ENCODE assay signal across 37 mouse cellular contexts in genomic region chr11:58815676-58816075, GRCm38 (mm10). TPM values are rescaled to one million over a fixed set of nuclear protein-coding genes. Genes with fewer than 3 reads are reported as not detected.
"Had no signal": no experiment of that assay in that cellular context is flagged by ENCODE, and none has a peak within 500 bp of the region (broad histone marks: within the 10 kb centered on the region; RNA-seq: fewer than 3 reads in every experiment).

No protein-coding gene starts in this region.

- H3K27ac ChIP-seq: embryonic facial prominence, embryonic 10.5 days; embryonic facial prominence, embryonic 12.5 days; embryonic facial prominence, embryonic 13.5 days; embryonic facial prominence, embryonic 15.5 days; forebrain, embryonic 10.5 days; forebrain, embryonic 13.5 days; forebrain, embryonic 15.5 days; gastrocnemius, adult 2 months; heart, adult 2 months; heart, embryonic 10.5 days had no signal

- ATAC-seq: forebrain, embryonic 13.5 days; forebrain, embryonic 14.5 days; forebrain, embryonic 15.5 days; forebrain, embryonic 16.5 days; forebrain, postnatal 0 days had no signal

- H3K4me1 ChIP-seq: embryonic facial prominence, embryonic 10.5 days; embryonic facial prominence, embryonic 12.5 days; embryonic facial prominence, embryonic 13.5 days; embryonic facial prominence, embryonic 15.5 days; forebrain, embryonic 10.5 days; forebrain, embryonic 13.5 days; forebrain, embryonic 15.5 days; heart, embryonic 10.5 days had no signal

- H3K9ac ChIP-seq: embryonic facial prominence, embryonic 12.5 days; embryonic facial prominence, embryonic 13.5 days; embryonic facial prominence, embryonic 15.5 days; forebrain, embryonic 13.5 days; forebrain, embryonic 15.5 days; forebrain, postnatal 0 days had no signal

- H3K4me3 ChIP-seq: embryonic facial prominence, embryonic 10.5 days; embryonic facial prominence, embryonic 12.5 days; embryonic facial prominence, embryonic 13.5 days; embryonic facial prominence, embryonic 15.5 days; erythroblast, embryonic 14.5 days; forebrain, embryonic 10.5 days; forebrain, embryonic 13.5 days; forebrain, embryonic 15.5 days; gastrocnemius, adult 2 months; heart, adult 2 months; heart, embryonic 10.5 days had no signal

- H3K4me2 ChIP-seq: embryonic facial prominence, embryonic 12.5 days; embryonic facial prominence, embryonic 13.5 days; embryonic facial prominence, embryonic 15.5 days; forebrain, embryonic 13.5 days; forebrain, embryonic 15.5 days; heart, embryonic 11.5 days had no signal

- H3K36me3 ChIP-seq: embryonic facial prominence, embryonic 10.5 days; embryonic facial prominence, embryonic 12.5 days; embryonic facial prominence, embryonic 13.5 days; embryonic facial prominence, embryonic 15.5 days; forebrain, embryonic 10.5 days; forebrain, embryonic 15.5 days; heart, embryonic 10.5 days had no signal

- DNase-seq: cerebellum, adult 9-11 months; cerebellum, postnatal 10 days; cerebellum, postnatal 14 days; cerebellum, postnatal 25 days; cerebellum, postnatal 36 days; embryo, embryonic 11 days; gastrocnemius, adult 2 months; gastrocnemius, postnatal 10 days; gastrocnemius, postnatal 14 days; gastrocnemius, postnatal 25 days; gastrocnemius, postnatal 36 days; heart, adult 2 months had no signal

- H3K9me3 ChIP-seq: embryonic facial prominence, embryonic 10.5 days; embryonic facial prominence, embryonic 12.5 days; embryonic facial prominence, embryonic 13.5 days; embryonic facial prominence, embryonic 15.5 days; forebrain, embryonic 10.5 days; forebrain, embryonic 13.5 days; forebrain, embryonic 15.5 days; heart, embryonic 10.5 days had no signal

- H3K27me3 ChIP-seq: embryonic facial prominence, embryonic 12.5 days; embryonic facial prominence, embryonic 13.5 days; embryonic facial prominence, embryonic 15.5 days; forebrain, embryonic 13.5 days; forebrain, embryonic 15.5 days had no signal

RNA-seq across cellular contexts. Expression of gene Olfr313, which starts 0.9 kb away (rescaled TPM):
- total RNA-seq: common myeloid progenitor, adult 5-6 weeks; forebrain, postnatal 0 days; gastrocnemius, adult 18-20 months; gastrocnemius, adult 2 months; gastrocnemius, adult 8-10 months; gastrocnemius, postnatal 10 days; gastrocnemius, postnatal 14 days; gastrocnemius, postnatal 25 days; gastrocnemius, postnatal 36 days; gastrocnemius, postnatal 4 days; granulocyte monocyte progenitor cell, adult 5-6 weeks; heart, adult 2 months; heart, adult 8-10 months had no signal
- polyA plus RNA-seq: cortical plate, adult 2 months; embryonic facial prominence, embryonic 10.5 days; embryonic facial prominence, embryonic 11.5 days; embryonic facial prominence, embryonic 12.5 days; embryonic facial prominence, embryonic 13.5 days; erythroblast, embryonic 14.5 days; forebrain, embryonic 10.5 days; forebrain, embryonic 13.5 days; forebrain, embryonic 14.5 days; forebrain, embryonic 15.5 days; forebrain, embryonic 16.5 days; forebrain, postnatal 0 days; frontal cortex, adult 2 months; gonadal fat pad, adult 2 months; heart, adult 2 months; heart, embryonic 10.5 days; heart, embryonic 11.5 days had no signal

RNA-seq across cellular contexts. Expression of gene Olfr312, which starts 13.4 kb away (rescaled TPM):
- total RNA-seq: common myeloid progenitor, adult 5-6 weeks; forebrain, postnatal 0 days; gastrocnemius, adult 18-20 months; gastrocnemius, adult 2 months; gastrocnemius, adult 8-10 months; gastrocnemius, postnatal 10 days; gastrocnemius, postnatal 14 days; gastrocnemius, postnatal 25 days; gastrocnemius, postnatal 36 days; gastrocnemius, postnatal 4 days; granulocyte monocyte progenitor cell, adult 5-6 weeks; heart, adult 2 months; heart, adult 8-10 months had no signal
- polyA plus RNA-seq: cortical plate, adult 2 months; embryonic facial prominence, embryonic 10.5 days; embryonic facial prominence, embryonic 11.5 days; embryonic facial prominence, embryonic 12.5 days; embryonic facial prominence, embryonic 13.5 days; embryonic facial prominence, embryonic 14.5 days; embryonic facial prominence, embryonic 15.5 days; erythroblast, embryonic 14.5 days; forebrain, embryonic 10.5 days; forebrain, embryonic 11.5 days; forebrain, embryonic 13.5 days; forebrain, embryonic 14.5 days; forebrain, embryonic 15.5 days; forebrain, embryonic 16.5 days; forebrain, postnatal 0 days; gonadal fat pad, adult 2 months; heart, adult 2 months; heart, embryonic 10.5 days; heart, embryonic 11.5 days had no signal

RNA-seq across cellular contexts. Expression of gene Fam183b, which starts 13.9 kb away (rescaled TPM):
- total RNA-seq: common myeloid progenitor, adult 5-6 weeks; gastrocnemius, adult 18-20 months; gastrocnemius, adult 2 months; gastrocnemius, adult 8-10 months; gastrocnemius, postnatal 10 days; gastrocnemius, postnatal 14 days; gastrocnemius, postnatal 25 days; gastrocnemius, postnatal 36 days; granulocyte monocyte progenitor cell, adult 5-6 weeks; heart, adult 2 months had no signal
- polyA plus RNA-seq: embryonic facial prominence, embryonic 13.5 days; erythroblast, embryonic 14.5 days had no signal

RNA-seq across cellular contexts. Expression of gene Olfr311, which starts 23.4 kb away (rescaled TPM):
- total RNA-seq: common myeloid progenitor, adult 5-6 weeks; forebrain, postnatal 0 days; gastrocnemius, adult 18-20 months; gastrocnemius, adult 2 months; gastrocnemius, adult 8-10 months; gastrocnemius, postnatal 10 days; gastrocnemius, postnatal 14 days; gastrocnemius, postnatal 25 days; gastrocnemius, postnatal 36 days; gastrocnemius, postnatal 4 days; granulocyte monocyte progenitor cell, adult 5-6 weeks; heart, adult 2 months; heart, adult 8-10 months had no signal
- polyA plus RNA-seq: embryonic facial prominence, embryonic 10.5 days; embryonic facial prominence, embryonic 11.5 days; embryonic facial prominence, embryonic 12.5 days; embryonic facial prominence, embryonic 13.5 days; embryonic facial prominence, embryonic 15.5 days; erythroblast, embryonic 14.5 days; forebrain, embryonic 10.5 days; forebrain, embryonic 11.5 days; forebrain, embryonic 13.5 days; forebrain, embryonic 14.5 days; forebrain, embryonic 15.5 days; forebrain, embryonic 16.5 days; forebrain, postnatal 0 days; gonadal fat pad, adult 2 months; heart, adult 2 months; heart, embryonic 10.5 days had no signal
